Mouse (Mus musculus) MEL (cell line): ENCODE measurements around the gene Osm. TPM values are rescaled to one million over a fixed set of nuclear protein-coding genes. Genes with fewer than 3 reads are reported as not detected.

Source experiments
- DNase-seq: peaks from one replicate; pipeline ENCODE4 v3.0.0; 2011; ENCODE audit warnings: low read depth, low spot score
- H3K27ac ChIP-seq: 2 replicates; pipeline ENCODE4 v1.5.1; 2012; ENCODE audit warnings: low read depth, mild to moderate bottlenecking, control low read depth, low read length, moderate library complexity; ENCODE audit not compliant: control insufficient read depth
- H3K27me3 ChIP-seq, 2 experiments: fragments of 150-350 bp in 1 of 2; sonication (generic) in 1 of 2; 2 replicates each; pipeline ENCODE4 v1.6.1; 2012; ENCODE audit warnings: low read length in 2 of 2, mild to moderate bottlenecking in 2 of 2, improper control_type of control experiment in 1 of 2, moderate library complexity in 1 of 2; ENCODE audit not compliant: insufficient read depth in 2 of 2, control insufficient read depth in 1 of 2
- H3K36me3 ChIP-seq, 2 experiments: 2 replicates each; pipeline ENCODE4 v1.6.1; 2012 to 2014; ENCODE audit warnings: low read length in 2 of 2, improper control_type of control experiment in 1 of 2, inconsistent platforms in 1 of 2, mild to moderate bottlenecking in 1 of 2; ENCODE audit not compliant: insufficient read depth in 2 of 2, control insufficient read depth in 1 of 2
- H3K4me1 ChIP-seq, 2 experiments: fragments of 150-350 bp in 1 of 2; sonication (generic) in 1 of 2; 2 replicates each; pipeline ENCODE4 v1.6.1; 2012; ENCODE audit warnings: low read length in 2 of 2, improper control_type of control experiment in 1 of 2, mild to moderate bottlenecking in 1 of 2; ENCODE audit not compliant: insufficient read depth in 2 of 2, control insufficient read depth in 1 of 2
- H3K4me3 ChIP-seq, 2 experiments: fragments of 150-350 bp in 1 of 2; sonication (generic) in 1 of 2; 2 replicates each; pipeline ENCODE4 v1.5.1; 2012; ENCODE audit warnings: low read depth in 2 of 2, low read length in 2 of 2, mild to moderate bottlenecking in 2 of 2, moderate library complexity in 2 of 2, control low read depth in 1 of 2, improper control_type of control experiment in 1 of 2; ENCODE audit not compliant: control insufficient read depth in 1 of 2, insufficient read depth in 1 of 2
- H3K79me2 ChIP-seq: 2 replicates; pipeline ENCODE4 v1.6.1; 2012; ENCODE audit warnings: mild to moderate bottlenecking, low read length, moderate library complexity; ENCODE audit not compliant: control insufficient read depth, poor library complexity, insufficient read depth
- H3K9ac ChIP-seq: 2 replicates; pipeline ENCODE4 v1.6.1; 2012; ENCODE audit warnings: low read depth, mild to moderate bottlenecking, control low read depth, low read length, moderate library complexity; ENCODE audit not compliant: control insufficient read depth, poor library complexity, severe bottlenecking
- H3K9me3 ChIP-seq: fragments of 150-350 bp; sonication (generic); replicated peaks from 2 replicates; pipeline ENCODE4 v1.6.1; 2012; ENCODE audit warnings: mild to moderate bottlenecking, low read length, improper control_type of control experiment, moderate library complexity; ENCODE audit not compliant: insufficient read depth
- CHD1 ChIP-seq: IDR thresholded peaks from 2 replicates; pipeline ENCODE4 v1.6.1; 2012; ENCODE audit warnings: low read depth, mild to moderate bottlenecking, inconsistent platforms, low read length, improper control_type of control experiment
- CHD2 ChIP-seq: IDR thresholded peaks from 2 replicates; pipeline ENCODE4 v1.6.1; 2011; ENCODE audit warnings: low read length, improper control_type of control experiment
- CTCF ChIP-seq, 3 experiments: IDR thresholded peaks in 2 of 3; conservative IDR thresholded peaks in 1 of 3; 2 replicates each; pipeline ENCODE4 v1.5.1; 2011 to 2012; ENCODE audit warnings: low read length in 3 of 3, low read depth in 2 of 3, mild to moderate bottlenecking in 2 of 3, improper control_type of control experiment in 1 of 3, inconsistent platforms in 1 of 3, mixed read lengths in 1 of 3, moderate library complexity in 1 of 3; ENCODE audit not compliant: control insufficient read depth in 1 of 3, insufficient read depth in 1 of 3, poor library complexity in 1 of 3, severe bottlenecking in 1 of 3
- E2F4 ChIP-seq: IDR thresholded peaks from 2 replicates; pipeline ENCODE4 v1.6.1; 2011; ENCODE audit warnings: low read depth, low read length, improper control_type of control experiment, borderline replicate concordance
- ELF1 ChIP-seq: IDR thresholded peaks from 2 replicates; pipeline ENCODE4 v1.6.1; 2014; ENCODE audit warnings: low read depth, mild to moderate bottlenecking, inconsistent platforms, low read length, improper control_type of control experiment, moderate library complexity
- EP300 ChIP-seq, 2 experiments: IDR thresholded peaks; 2 replicates each; pipeline ENCODE4 v1.6.1; 2011; ENCODE audit warnings: improper control_type of control experiment in 2 of 2, low read length in 2 of 2, low read depth in 1 of 2, mild to moderate bottlenecking in 1 of 2
- ETS1 ChIP-seq: IDR thresholded peaks from 2 replicates; pipeline ENCODE4 v1.6.1; 2012; ENCODE audit warnings: low read depth, mild to moderate bottlenecking, inconsistent platforms, low read length, improper control_type of control experiment, moderate library complexity
- GATA1 ChIP-seq: IDR thresholded peaks from 2 replicates; pipeline ENCODE4 v1.6.1; 2011; ENCODE audit warnings: low read depth, low read length, improper control_type of control experiment
- JUND ChIP-seq: IDR thresholded peaks from 2 replicates; pipeline ENCODE4 v1.6.1; 2011; ENCODE audit warnings: low read depth, mild to moderate bottlenecking, improper control_type of control experiment, low read length
- MAFK ChIP-seq: IDR thresholded peaks from 2 replicates; pipeline ENCODE4 v1.6.1; 2011; ENCODE audit warnings: low read depth, mild to moderate bottlenecking, low read length, improper control_type of control experiment, borderline replicate concordance
- MAZ ChIP-seq: IDR thresholded peaks from 2 replicates; pipeline ENCODE4 v1.6.1; 2012; ENCODE audit warnings: low read depth, mild to moderate bottlenecking, inconsistent platforms, low read length, improper control_type of control experiment
- MEF2A ChIP-seq: IDR thresholded peaks from 2 replicates; pipeline ENCODE4 v1.6.1; 2014; ENCODE audit warnings: low read depth, mild to moderate bottlenecking, inconsistent platforms, low read length, improper control_type of control experiment; ENCODE audit not compliant: poor library complexity, insufficient replicate concordance, severe bottlenecking; ENCODE audit errors: extremely low read depth
- MYC ChIP-seq: IDR thresholded peaks from 2 replicates; pipeline ENCODE4 v1.6.1; 2011; ENCODE audit warnings: low read depth, mild to moderate bottlenecking, low read length, improper control_type of control experiment, moderate library complexity
- NELFE ChIP-seq: IDR thresholded peaks from 2 replicates; pipeline ENCODE4 v1.6.1; 2011; ENCODE audit warnings: low read depth, low read length, improper control_type of control experiment
- NRF1 ChIP-seq: IDR thresholded peaks from 2 replicates; pipeline ENCODE4 v1.6.1; 2014; ENCODE audit warnings: low read depth, mild to moderate bottlenecking, inconsistent platforms, low read length, improper control_type of control experiment, moderate library complexity; ENCODE audit not compliant: poor library complexity, insufficient read depth, severe bottlenecking
- POLR2AphosphoS2 ChIP-seq: IDR thresholded peaks from 2 replicates; pipeline ENCODE4 v1.6.1; 2011; ENCODE audit warnings: low read length, improper control_type of control experiment
- POLR2AphosphoS5 ChIP-seq: IDR thresholded peaks from 2 replicates; pipeline ENCODE4 v1.6.1; 2012; ENCODE audit warnings: low read depth, borderline replicate concordance, mild to moderate bottlenecking, inconsistent platforms, low read length, moderate library complexity, mixed read lengths
- RAD21 ChIP-seq: IDR thresholded peaks from 2 replicates; pipeline ENCODE4 v1.6.1; 2011; ENCODE audit warnings: mild to moderate bottlenecking, low read depth, low read length, improper control_type of control experiment
- RCOR1 ChIP-seq: IDR thresholded peaks from 2 replicates; pipeline ENCODE4 v1.6.1; 2012; ENCODE audit warnings: low read depth, mild to moderate bottlenecking, inconsistent platforms, low read length, improper control_type of control experiment
- SMC3 ChIP-seq: IDR thresholded peaks from 2 replicates; pipeline ENCODE4 v1.6.1; 2011; ENCODE audit warnings: low read depth, low read length, improper control_type of control experiment
- TAL1 ChIP-seq: IDR thresholded peaks from 2 replicates; pipeline ENCODE4 v1.6.1; 2012; ENCODE audit warnings: mild to moderate bottlenecking, inconsistent platforms, low read length, moderate library complexity, mixed read lengths
- UBTF ChIP-seq: IDR thresholded peaks from 2 replicates; pipeline ENCODE4 v1.6.1; 2012; ENCODE audit warnings: low read depth, mild to moderate bottlenecking, inconsistent platforms, low read length, improper control_type of control experiment, moderate library complexity, borderline replicate concordance; ENCODE audit not compliant: insufficient read depth
- USF1 ChIP-seq: IDR thresholded peaks from 2 replicates; pipeline ENCODE4 v1.6.1; 2014; ENCODE audit warnings: low read depth, mild to moderate bottlenecking, inconsistent platforms, low read length, improper control_type of control experiment, moderate library complexity
- ZC3H11A ChIP-seq: IDR thresholded peaks from 2 replicates; pipeline ENCODE4 v1.6.1; 2012; ENCODE audit warnings: low read depth, mild to moderate bottlenecking, inconsistent platforms, low read length, improper control_type of control experiment
- ZKSCAN1 ChIP-seq: IDR thresholded peaks from 2 replicates; pipeline ENCODE4 v1.6.1; 2012; ENCODE audit warnings: low read depth, mild to moderate bottlenecking, inconsistent platforms, low read length, improper control_type of control experiment, moderate library complexity
- polyA plus RNA-seq, 2 experiments: library from polyadenylated mRNA; stranded (reverse) in 1 of 2; unstranded in 1 of 2; fragments of >175 nt in 1 of 2; fragments of >200 nt in 1 of 2; gene quantifications; 2 replicates each; pipeline versions ENCODE4 v1.2.1 to v1.2.4; 2012; ENCODE audit warnings: low replicate concordance in 2 of 2, low read depth in 1 of 2; ENCODE audit not compliant: insufficient read length in 2 of 2, insufficient read depth in 1 of 2, missing spikeins in 1 of 2
- total RNA-seq: library from RNA; depleted of rRNA; stranded (reverse); fragments of 300-350 nt; gene quantifications from 2 replicates; pipeline ENCODE4 v1.2.3, GENCODE M21; 2012

The Osm gene
- total and polyA plus RNA-seq, 3 experiments = 10.6 to 15.4 TPM; not detected in 1

- no peaks in the 10 kb centered on the region for H3K9me3 ChIP-seq
- H3K27ac ChIP-seq = no peak overlapping the region
- peaks cover 2 to 19% of the 10 kb centered on the region in 2 experiments; a peak in 3 of 4 replicates for H3K4me1 ChIP-seq
- no peak for DNase-seq
- peaks cover 0 to 25% of the 10 kb centered on the region in 2 experiments; a peak in 2 of 4 replicates for H3K36me3 ChIP-seq
- H3K9ac ChIP-seq = no peak overlapping the region
- no peaks in the 10 kb centered on the region for H3K79me2 ChIP-seq
- H3K27me3 ChIP-seq = no peaks in the 10 kb centered on the region
- TF ChIP-seq EP300 (IDR thresholded peaks at IDR 0.05; ENCODE audit: low read depth in 1 of 2, low read length in 2 of 2) = no peak
- no peak for TF ChIP-seq E2F4
- TF ChIP-seq CHD1 = no peak
- no peak for TF ChIP-seq MEF2A
- TF ChIP-seq ELF1 = no peak
- no peak for TF ChIP-seq NRF1
- TF ChIP-seq POLR2AphosphoS2 = no peak
- no peak for TF ChIP-seq RCOR1
- no peak for TF ChIP-seq TAL1
- TF ChIP-seq RAD21 = no peak
- no peak for TF ChIP-seq ETS1
- TF ChIP-seq CHD2 = no peak
- TF ChIP-seq CTCF (IDR thresholded peaks at IDR 0.05 in 2 of 3, conservative IDR thresholded peaks at IDR 0.05 in 1 of 3; ENCODE audit: control insufficient read depth in 1 of 3, insufficient read depth in 1 of 3, low read depth in 2 of 3, low read length in 3 of 3, poor library complexity in 1 of 3, severe bottlenecking in 1 of 3) = no peak
- no peak for TF ChIP-seq JUND
- no peak overlapping the region for H3K4me3 ChIP-seq
Measured at GRCm38 (mm10) chr11:4249151-4249550, 12.9 kb downstream of the Osm start.

- Histone ChIP-seq H3K27me3 (no peaks in the 10 kb centered on the region), H3K4me1 (peaks cover 2 to 12% of the 10 kb centered on the region in 2 experiments; a peak in 3 of 4 replicates)
- TF ChIP-seq USF1 (no peak), ELF1 (no peak), GATA1 (no peak), SMC3 (no peak), NELFE (no peak), MEF2A (no peak), NRF1 (no peak), RCOR1 (no peak), MAFK (no peak), E2F4 (no peak), POLR2AphosphoS5 (no peak), UBTF (no peak), ZC3H11A (no peak), MYC (no peak), MAZ (no peak), ZKSCAN1 (no peak)
- TF ChIP-seq, all 39 proteins: peak for 0
- Histone ChIP-seq H3K4me3 (no peak overlapping the region), H3K36me3 (peaks cover 0 to 16% of the 10 kb centered on the region in 2 experiments; a peak in 2 of 4 replicates), H3K27ac (no peak overlapping the region), H3K9ac (no peak overlapping the region), H3K9me3 (no peaks in the 10 kb centered on the region), H3K79me2 (no peaks in the 10 kb centered on the region)
- no peak for DNase-seq
Measured at GRCm38 (mm10) chr11:4250290-4250689, 14.1 kb downstream of the Osm start.
